Mouse (Mus musculus) liver, adult 2 months (tissue): ENCODE results near the gene Tll2. TPM values are rescaled to one million over a fixed set of nuclear protein-coding genes. Genes with fewer than 3 reads are reported as not detected.

Source experiments
- DNase-seq: peaks from one replicate; pipeline ENCODE4 v3.0.0-alpha.2; 2011; ENCODE audit warnings: low read depth, low spot score; ENCODE audit errors: extremely low read depth
- H3K27ac ChIP-seq: fragments of 200-500 bp; replicated peaks from 2 replicates; pipeline ENCODE4 v1.5.1; 2012; ENCODE audit warnings: low read depth, mild to moderate bottlenecking, control low read depth, inconsistent platforms, low read length; ENCODE audit not compliant: insufficient read depth
- H3K27me3 ChIP-seq: fragments of 200-500 bp; 2 replicates; pipeline ENCODE4 v1.6.1; 2012; ENCODE audit warnings: mild to moderate bottlenecking, moderate library complexity, low read length, inconsistent platforms; ENCODE audit not compliant: control insufficient read depth, insufficient read depth
- H3K36me3 ChIP-seq: fragments of 200-500 bp; 2 replicates; pipeline ENCODE4 v1.6.1; 2012; ENCODE audit warnings: low read length, inconsistent platforms; ENCODE audit not compliant: control insufficient read depth, insufficient read depth
- H3K4me1 ChIP-seq: fragments of 200-500 bp; 2 replicates; pipeline ENCODE4 v1.6.1; 2011; ENCODE audit warnings: low read length; ENCODE audit not compliant: control insufficient read depth, insufficient read depth
- H3K4me3 ChIP-seq: fragments of 200-500 bp; 2 replicates; pipeline ENCODE4 v1.5.1; 2011; ENCODE audit warnings: low read depth, mild to moderate bottlenecking, control low read depth, low read length, moderate library complexity; ENCODE audit not compliant: insufficient read depth
- H3K79me2 ChIP-seq: fragments of 200-500 bp; 2 replicates; pipeline ENCODE4 v1.6.1; 2012; ENCODE audit warnings: inconsistent platforms, mild to moderate bottlenecking, low read length, moderate library complexity; ENCODE audit not compliant: control insufficient read depth, insufficient read depth
- H3K9ac ChIP-seq: fragments of 200-500 bp; 2 replicates; pipeline ENCODE4 v1.6.1; 2012; ENCODE audit warnings: low read depth, mild to moderate bottlenecking, control low read depth, inconsistent platforms, low read length
- CTCF ChIP-seq: fragments of 200-500 bp; IDR thresholded peaks from 2 replicates; pipeline ENCODE4 v1.5.1; 2011; ENCODE audit warnings: low read depth, low read length, control low read depth
- POLR2A ChIP-seq: fragments of 200-500 bp; IDR thresholded peaks from 2 replicates; pipeline ENCODE4 v1.6.1; 2011; ENCODE audit warnings: low read length, control low read depth; ENCODE audit not compliant: insufficient read depth; ENCODE audit errors: extremely low read depth
- WGBS: fragments of 180-500 bp; shearing (Covaris S2); methylation state at CpG from one replicate; pipeline ENCODE4 v1.1.7; 2018; 5-methylcytosine and 5-hydroxymethylcytosine counted together
- polyA plus RNA-seq: library from polyadenylated mRNA; depleted of rRNA; stranded (reverse); fragments of >200 nt; gene quantifications from 2 replicates; pipeline ENCODE4 v1.2.3, GENCODE M21; 2012
- total RNA-seq: library from RNA; depleted of rRNA; stranded (reverse); fragments of >200 nt; gene quantifications from 2 replicates; pipeline ENCODE4 v1.2.3, GENCODE M21; 2014

The Tll2 gene
- total and polyA plus RNA-seq, 2 experiments = not detected

GRCm38 (mm10) chr19:41054702-41055101 lies 151.9 kb downstream of the Tll2 start:
- 74% methylated on average over 4 of the region's 4 CpGs for WGBS
- Histone ChIP-seq H3K9ac (no peak overlapping the region), H3K79me2 (no peaks in the 10 kb centered on the region), H3K36me3 (no peaks in the 10 kb centered on the region), H3K27ac (no peak overlapping the region), H3K27me3 (no peaks in the 10 kb centered on the region), H3K4me1 (peaks cover 7% of the 10 kb centered on the region), H3K4me3 (no peak overlapping the region)
- TF ChIP-seq POLR2A = no peak
- DNase-seq = no peak

DNA sequence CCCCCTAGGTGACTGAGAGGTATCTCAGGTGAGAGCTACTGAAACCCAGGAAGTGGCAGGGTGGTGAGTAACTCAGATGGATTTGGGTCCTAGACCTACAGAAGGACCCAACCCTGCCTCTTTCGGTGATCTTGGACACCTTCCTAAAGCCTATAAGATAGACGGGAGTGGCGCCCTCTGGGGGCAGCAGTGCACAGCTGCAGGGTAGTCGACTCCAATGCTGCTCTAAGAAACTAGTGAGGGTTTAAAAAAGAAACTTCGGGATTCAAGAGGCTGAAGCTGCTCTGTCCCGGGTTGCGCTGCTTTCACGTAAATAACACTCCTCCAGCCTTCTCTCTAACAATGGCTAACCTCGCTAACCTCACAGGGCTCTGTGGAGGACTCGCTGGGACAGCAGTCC lies 153.1 kb downstream of the Tll2 start:
- H3K27me3 ChIP-seq = no peaks in the 10 kb centered on the region
- H3K4me3 ChIP-seq = no peak overlapping the region
- TF ChIP-seq POLR2A (no peak), CTCF (peak; percentile 84)
- peaks cover 7% of the 10 kb centered on the region for H3K4me1 ChIP-seq
- DNase-seq = peak; percentile 44
- no peak overlapping the region for H3K27ac ChIP-seq
- H3K9ac ChIP-seq = no peak overlapping the region
- H3K36me3 ChIP-seq = no peaks in the 10 kb centered on the region
- 55% methylated on average over 10 of the region's 10 CpGs for WGBS
- no peaks in the 10 kb centered on the region for H3K79me2 ChIP-seq

DNA sequence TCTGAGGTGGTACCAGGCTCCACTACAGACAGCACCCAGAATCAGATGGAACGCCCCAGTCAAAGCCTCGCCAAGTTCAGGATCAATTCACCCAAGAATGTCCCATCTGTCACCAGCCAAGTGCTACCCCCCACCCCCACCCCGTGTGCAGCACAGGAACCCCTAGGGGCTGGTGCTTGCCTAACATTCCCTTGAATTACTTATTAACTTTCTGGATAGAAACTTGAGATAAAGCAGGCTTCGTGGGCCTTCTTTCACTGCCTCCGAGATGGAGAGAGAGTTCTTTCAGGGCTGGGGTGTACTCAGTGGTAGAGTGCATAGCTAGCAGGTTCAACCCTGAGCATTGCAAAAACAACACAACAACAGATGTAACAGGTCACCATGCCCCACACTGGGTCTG lies 154.4 kb downstream of the Tll2 start:
- Histone ChIP-seq H3K4me1 (peaks cover 7% of the 10 kb centered on the region), H3K4me3 (no peak overlapping the region), H3K27ac (peak overlapping the region; percentile 42), H3K79me2 (no peaks in the 10 kb centered on the region), H3K36me3 (no peaks in the 10 kb centered on the region), H3K27me3 (no peaks in the 10 kb centered on the region), H3K9ac (no peak overlapping the region)
- peak; percentile 67 for DNase-seq
- WGBS = 25% methylated on average over 5 of the region's 5 CpGs
- no peak for TF ChIP-seq CTCF
- no peak for TF ChIP-seq POLR2A

- no peak for DNase-seq
- TF ChIP-seq CTCF (no peak), POLR2A (no peak)
- H3K4me3 ChIP-seq = no peak overlapping the region
- WGBS = 88% methylated on average over 1 of the region's 1 CpGs
- no peak overlapping the region for H3K9ac ChIP-seq
- H3K27ac ChIP-seq = peak overlapping the region; percentile 42; the same call in 1 of the 2 replicates
- no peaks in the 10 kb centered on the region for H3K36me3 ChIP-seq
- no peaks in the 10 kb centered on the region for H3K79me2 ChIP-seq
- peaks cover 7% of the 10 kb centered on the region for H3K4me1 ChIP-seq
- no peaks in the 10 kb centered on the region for H3K27me3 ChIP-seq
These were observed 154.9 kb downstream of the Tll2 start for GRCm38 (mm10) chr19:41051714-41052113.

GRCm38 (mm10) chr19:41048187-41048559 lies 158.5 kb downstream of the Tll2 start:
- H3K9ac ChIP-seq = no peak overlapping the region
- 17% methylated on average over 3 of the region's 3 CpGs for WGBS
- no peak overlapping the region for H3K4me3 ChIP-seq
- H3K4me1 ChIP-seq = peaks cover 7% of the 10 kb centered on the region
- no peak for TF ChIP-seq POLR2A
- TF ChIP-seq CTCF = no peak
- H3K27me3 ChIP-seq = no peaks in the 10 kb centered on the region
- H3K27ac ChIP-seq = peak overlapping the region; percentile 74
- no peaks in the 10 kb centered on the region for H3K79me2 ChIP-seq
- no peaks in the 10 kb centered on the region for H3K36me3 ChIP-seq
- DNase-seq = peak; percentile 97

DNA sequence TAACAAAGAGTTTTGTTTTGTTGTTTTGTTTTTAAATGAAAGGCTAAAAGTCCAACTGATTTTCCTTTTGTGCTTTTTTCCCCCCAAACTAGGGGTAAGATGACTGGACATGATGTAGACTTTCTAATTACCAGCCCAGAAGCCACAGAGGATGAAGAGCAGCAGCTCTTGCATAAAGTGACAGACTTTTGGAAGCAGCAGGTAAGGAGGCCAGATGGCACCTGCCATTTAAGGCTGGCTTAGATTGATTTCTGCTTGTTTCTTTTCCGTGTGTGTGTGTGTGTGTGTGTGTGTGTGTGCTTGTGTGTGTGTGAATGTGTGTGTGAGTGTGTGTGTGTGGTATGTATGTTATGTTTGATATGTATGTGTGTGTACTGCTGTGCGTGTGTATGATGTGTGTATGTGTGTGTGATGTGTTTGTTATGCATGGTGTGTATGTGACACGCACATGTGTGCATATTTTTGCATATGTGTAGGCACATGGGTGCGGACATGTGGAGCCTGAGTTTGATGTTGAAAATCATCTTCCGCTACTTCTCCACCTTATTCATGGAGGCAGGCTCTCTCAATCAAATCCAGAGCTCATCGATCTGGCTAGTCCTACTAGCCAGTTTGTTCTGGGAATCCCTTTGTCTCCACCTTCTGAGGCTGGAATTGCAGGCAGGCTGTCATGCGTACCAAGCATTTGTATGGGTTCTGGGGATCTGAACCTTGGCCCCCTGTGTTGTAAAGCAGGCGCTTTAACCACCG lies 159.0 kb downstream of the Tll2 start:
- no peaks in the 10 kb centered on the region for H3K79me2 ChIP-seq
- no peak overlapping the region for H3K9ac ChIP-seq
- H3K4me3 ChIP-seq = no peak overlapping the region
- no peak for TF ChIP-seq CTCF
- no peak for TF ChIP-seq POLR2A
- DNase-seq = peak; percentile 20
- H3K36me3 ChIP-seq = no peaks in the 10 kb centered on the region
- no peaks in the 10 kb centered on the region for H3K27me3 ChIP-seq
- peak overlapping the region; percentile 74 for H3K27ac ChIP-seq
- H3K4me1 ChIP-seq = peaks cover 5% of the 10 kb centered on the region
- WGBS = 61% methylated on average over 9 of the region's 9 CpGs
